Mouse (Mus musculus) liver, adult 2 months (tissue): ENCODE measurements around the gene Ddx58.

Experiments
- CTCF ChIP-seq: fragments of 200-500 bp; IDR thresholded peaks from 2 replicates; pipeline ENCODE4 v1.5.1; 2011; ENCODE audit warnings: low read depth, low read length, control low read depth
- POLR2A ChIP-seq: fragments of 200-500 bp; IDR thresholded peaks from 2 replicates; pipeline ENCODE4 v1.6.1; 2011; ENCODE audit warnings: low read length, control low read depth; ENCODE audit not compliant: insufficient read depth; ENCODE audit errors: extremely low read depth

DNA sequence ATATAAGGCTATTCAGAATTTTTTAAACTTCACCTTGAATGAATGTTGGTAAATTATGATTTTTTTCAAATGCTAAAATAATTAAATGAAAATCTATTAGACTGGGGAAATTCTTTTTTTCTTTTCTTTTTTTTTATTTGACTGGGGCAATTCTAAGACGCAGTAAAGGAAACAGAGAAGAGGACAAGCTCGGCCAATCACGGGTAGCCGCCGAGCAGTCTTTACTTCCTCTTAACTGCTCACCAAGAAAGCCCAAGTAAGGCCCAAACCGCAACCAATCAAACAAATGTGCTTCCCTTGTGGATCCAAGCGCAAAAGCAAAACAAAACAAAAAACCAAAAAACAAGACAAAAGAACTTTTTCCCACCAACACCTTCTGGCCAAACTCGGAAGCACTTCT is 4.4 kb upstream of the Ddx58 start:
- TF ChIP-seq POLR2A = no peak
- TF ChIP-seq CTCF = no peak
